Mouse (Mus musculus): Measurements from ENCODE around the gene Vasp. TPM values are rescaled to one million over a fixed set of nuclear protein-coding genes. Genes with fewer than 3 reads are reported as not detected.

The Vasp gene
- polyA plus RNA-seq, 1 experiment from 2014 or later, result 108 TPM

DNA sequence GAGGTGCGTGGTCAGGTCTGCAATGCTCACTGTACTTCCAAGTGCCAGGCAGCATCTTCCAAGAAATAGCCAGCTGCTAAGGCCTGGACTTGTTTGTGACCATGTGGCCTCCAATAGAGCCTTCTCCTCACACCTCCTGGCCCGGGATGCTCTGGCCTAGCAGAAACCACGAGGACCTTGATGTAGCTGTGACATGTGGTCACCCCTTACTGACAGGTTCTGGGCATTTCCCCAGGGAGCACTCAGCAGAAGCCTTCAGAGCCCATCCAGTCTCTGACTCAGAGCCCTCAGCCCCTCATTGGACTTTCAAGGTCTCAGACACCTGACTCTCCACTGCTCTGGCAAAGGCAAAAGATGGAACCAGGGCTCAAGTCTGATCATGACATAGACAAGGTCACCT, 26.5 kb downstream of the Vasp start:
- WGBS, result 90% methylated on average over 3 of the region's 3 CpGs

DNA sequence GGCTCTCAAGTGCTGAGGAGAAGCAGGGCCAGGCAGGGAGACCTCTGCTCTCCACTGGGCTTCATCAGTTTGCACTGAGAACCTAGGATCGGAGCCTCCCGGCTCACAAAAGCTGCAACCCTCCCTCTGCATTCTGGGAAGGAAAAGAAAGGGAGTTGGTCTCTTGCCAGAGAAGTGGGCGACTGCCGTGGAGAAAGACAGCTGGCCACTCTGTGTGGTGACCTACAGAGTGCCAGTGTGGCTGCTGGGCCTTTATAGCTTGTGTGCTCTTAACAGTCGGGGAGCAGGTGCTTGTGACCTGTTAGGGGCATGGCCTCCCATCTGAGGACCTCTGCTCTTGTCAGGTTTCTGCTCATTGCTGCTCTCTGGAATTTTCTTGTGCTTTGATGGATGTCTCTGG, 27.8 kb downstream of the Vasp start:
- no peak overlapping the region for H3K9ac ChIP-seq (ENCODE audit: low read length)
- no peak for TF ChIP-seq EP300 (optimal IDR thresholded peaks at IDR 0.05)
- TF ChIP-seq CTCF (IDR thresholded peaks at IDR 0.05; ENCODE audit: low read depth), result no peak
- no peaks in the 10 kb centered on the region for H3K27me3 ChIP-seq (ENCODE audit: control insufficient read depth, insufficient read depth, low read length)
- DNase-seq (ENCODE audit: low spot score) (no peak), ATAC-seq (ENCODE audit: low FRiP score, low TSS enrichment) (no peak)
- H3K27ac ChIP-seq (replicated peaks), result no peak overlapping the region
- no peak overlapping the region for H3K4me3 ChIP-seq (ENCODE audit: low read depth, low read length)
- WGBS, result 64% methylated on average over 5 of the region's 5 CpGs
- peaks cover 4% of the 10 kb centered on the region; the same call in 1 of the 2 replicates for H3K36me3 ChIP-seq (ENCODE audit: control insufficient read depth, insufficient read depth, low read length)
- no peaks in the 10 kb centered on the region for H3K9me3 ChIP-seq (ENCODE audit: control insufficient read depth, low read length)
- 0 out of 2 replicates have a peak, but pooled peaks cover 2% of the 10 kb centered on the region for H3K4me1 ChIP-seq (replicated peaks; ENCODE audit: control insufficient read depth, insufficient read depth)
- no peak overlapping the region for H3K4me2 ChIP-seq (replicated peaks; ENCODE audit: low read depth)

More for the DNA sequence above, 26.5 kb downstream of the Vasp start:
- H3K4me3 ChIP-seq (ENCODE audit: low read depth, low read length), result no peak overlapping the region
- no peak overlapping the region for H3K27ac ChIP-seq (replicated peaks)
- peaks cover 4% of the 10 kb centered on the region; the same call in 1 of the 2 replicates for H3K36me3 ChIP-seq (ENCODE audit: control insufficient read depth, insufficient read depth, low read length)
- H3K4me1 ChIP-seq (replicated peaks; ENCODE audit: control insufficient read depth, insufficient read depth), result no peaks in the 10 kb centered on the region
- no peak overlapping the region for H3K4me2 ChIP-seq (replicated peaks; ENCODE audit: low read depth)
- no peak overlapping the region for H3K9ac ChIP-seq (ENCODE audit: low read length)
- no peak for DNase-seq (ENCODE audit: low spot score)
- H3K9me3 ChIP-seq (ENCODE audit: control insufficient read depth, low read length), result no peaks in the 10 kb centered on the region
- TF ChIP-seq CTCF (IDR thresholded peaks at IDR 0.05; ENCODE audit: low read depth), result no peak
- no peaks in the 10 kb centered on the region for H3K27me3 ChIP-seq (ENCODE audit: control insufficient read depth, insufficient read depth, low read length)
- no peak for ATAC-seq (ENCODE audit: low FRiP score, low TSS enrichment)

DNA sequence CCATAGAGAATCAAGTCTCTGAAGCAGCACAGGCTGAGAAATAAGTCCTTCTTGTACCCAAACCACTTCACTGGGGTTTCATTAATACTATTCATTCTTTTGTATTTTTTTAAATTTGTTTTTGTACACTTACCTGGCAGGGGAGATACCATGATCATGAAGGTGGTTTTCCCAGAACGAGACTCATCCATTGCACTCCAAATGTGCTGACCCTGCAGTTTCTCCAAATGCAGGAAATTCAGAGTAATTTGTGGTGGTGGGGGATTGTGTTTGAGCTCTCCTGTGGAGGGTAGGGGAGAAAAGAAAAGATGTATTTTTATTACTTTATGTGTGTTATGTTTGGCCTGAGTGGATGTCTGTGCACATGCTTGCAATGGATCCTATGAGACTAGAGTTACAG, 29.6 kb downstream of the Vasp start:
- no peaks in the 10 kb centered on the region for H3K9me3 ChIP-seq (ENCODE audit: control insufficient read depth, low read length)
- H3K36me3 ChIP-seq (ENCODE audit: control insufficient read depth, insufficient read depth, low read length), result peaks cover 1% of the 10 kb centered on the region; the same call in 1 of the 2 replicates
- no peak overlapping the region for H3K4me3 ChIP-seq (ENCODE audit: low read depth, low read length)
- TF ChIP-seq CTCF (IDR thresholded peaks at IDR 0.05; ENCODE audit: low read depth), result no peak
- TF ChIP-seq EP300 (optimal IDR thresholded peaks at IDR 0.05), result no peak
- H3K4me2 ChIP-seq (replicated peaks; ENCODE audit: low read depth), result no peak overlapping the region
- WGBS, result 78% methylated on average over 1 of the region's 1 CpGs
- DNase-seq (ENCODE audit: low spot score) (no peak), ATAC-seq (ENCODE audit: low FRiP score, low TSS enrichment) (no peak)
- H3K27me3 ChIP-seq (ENCODE audit: control insufficient read depth, insufficient read depth, low read length), result no peaks in the 10 kb centered on the region
- H3K4me1 ChIP-seq (replicated peaks; ENCODE audit: control insufficient read depth, insufficient read depth), result 0 out of 2 replicates have a peak, but pooled peaks cover 2% of the 10 kb centered on the region
- no peak overlapping the region for H3K9ac ChIP-seq (ENCODE audit: low read length)
- no peak overlapping the region for H3K27ac ChIP-seq (replicated peaks)

DNA sequence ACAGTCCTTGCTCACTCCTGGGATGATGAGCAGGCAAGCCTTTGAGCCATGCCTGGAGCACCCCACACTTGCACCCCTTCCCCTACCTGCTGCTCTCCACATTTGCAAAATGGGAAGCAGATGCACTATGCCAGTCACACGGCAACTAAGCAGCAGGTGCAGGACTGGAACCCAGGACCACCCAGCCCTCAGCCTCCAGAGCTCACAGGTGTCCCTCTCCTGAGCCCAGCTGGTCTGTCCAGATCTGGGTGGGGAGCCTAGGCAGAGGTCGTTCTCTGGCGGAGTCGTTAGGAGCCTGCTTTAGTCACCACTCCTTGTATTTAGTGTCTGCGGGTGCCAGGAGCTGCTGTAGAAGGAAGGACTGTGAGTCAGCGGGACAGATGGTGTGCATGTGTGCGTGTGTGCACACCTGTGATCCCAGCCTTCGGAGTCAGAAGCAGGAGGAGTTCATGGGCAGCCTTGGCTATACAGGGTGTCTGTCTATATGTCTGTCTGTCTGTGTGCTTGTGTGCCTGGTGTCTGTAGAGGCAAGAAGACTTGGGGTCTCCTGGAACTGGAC, 30.6 kb downstream of the Vasp start:
- no peaks in the 10 kb centered on the region for H3K36me3 ChIP-seq (ENCODE audit: control insufficient read depth, insufficient read depth, low read length)
- ATAC-seq (ENCODE audit: low FRiP score, low TSS enrichment), result peak; percentile 74
- H3K27me3 ChIP-seq (ENCODE audit: control insufficient read depth, insufficient read depth, low read length), result no peaks in the 10 kb centered on the region
- 63% methylated on average over 8 of the region's 8 CpGs for WGBS
- H3K9me3 ChIP-seq (ENCODE audit: control insufficient read depth, low read length), result no peaks in the 10 kb centered on the region
- no peak overlapping the region for H3K9ac ChIP-seq (ENCODE audit: low read length)
- H3K27ac ChIP-seq (replicated peaks), result peak overlapping the region; percentile 49
- TF ChIP-seq CTCF (IDR thresholded peaks at IDR 0.05; ENCODE audit: low read depth), result no peak
- TF ChIP-seq EP300 (optimal IDR thresholded peaks at IDR 0.05), result no peak
- H3K4me2 ChIP-seq (replicated peaks; ENCODE audit: low read depth), result no peak overlapping the region
- no peak overlapping the region for H3K4me3 ChIP-seq (ENCODE audit: low read depth, low read length)
- H3K4me1 ChIP-seq (replicated peaks; ENCODE audit: control insufficient read depth, insufficient read depth), result 0 out of 2 replicates have a peak, but pooled peaks cover 2% of the 10 kb centered on the region
- peak; percentile 54 for DNase-seq (ENCODE audit: low spot score)

DNA sequence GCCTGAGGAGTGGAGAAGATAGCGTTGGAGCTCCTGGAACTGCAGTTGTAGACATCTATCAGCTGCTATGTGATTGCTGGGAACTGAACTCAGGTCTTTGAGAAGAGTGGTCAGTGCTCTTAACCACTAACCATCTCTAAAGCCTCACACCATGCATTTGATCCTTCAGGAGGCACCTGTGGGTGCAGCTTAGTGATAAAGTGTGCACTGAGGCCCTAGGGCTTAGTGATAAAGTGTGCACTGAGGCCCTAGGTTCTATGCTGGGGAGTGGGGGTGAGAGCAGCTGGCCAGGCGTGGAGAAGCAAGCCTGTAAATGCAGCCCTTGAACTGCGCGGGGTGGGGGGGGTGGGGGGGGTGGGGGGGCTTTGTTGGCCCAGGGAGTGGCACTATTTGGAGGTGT, 31.6 kb downstream of the Vasp start:
- ATAC-seq (ENCODE audit: low FRiP score, low TSS enrichment), result no peak
- WGBS, result 39% methylated on average over 4 of the region's 4 CpGs

DNA sequence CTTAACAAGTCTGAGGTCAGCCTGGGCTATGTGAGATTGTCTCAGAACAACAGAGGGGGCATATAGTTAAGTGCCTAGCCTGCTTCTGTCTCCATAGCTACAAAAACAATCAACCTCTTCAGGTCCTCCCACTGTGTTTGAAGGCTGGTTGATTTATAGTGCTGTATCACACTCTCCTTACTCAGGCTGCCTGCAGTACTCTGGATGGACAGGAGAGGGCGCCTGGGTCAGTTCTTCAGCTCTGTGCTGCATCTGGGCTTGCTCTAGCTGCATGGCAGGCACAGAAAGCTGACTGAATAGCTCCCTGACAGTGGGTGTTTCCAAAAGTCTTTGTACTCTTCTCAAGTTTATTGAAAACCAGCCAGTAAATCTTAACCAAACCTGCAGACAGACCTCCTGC, 32.2 kb downstream of the Vasp start:
- no peaks in the 10 kb centered on the region for H3K9me3 ChIP-seq (ENCODE audit: control insufficient read depth, low read length)
- ATAC-seq (ENCODE audit: low FRiP score, low TSS enrichment) (peak; percentile 85), DNase-seq (ENCODE audit: low spot score) (peak; percentile 93)
- no peaks in the 10 kb centered on the region for H3K27me3 ChIP-seq (ENCODE audit: control insufficient read depth, insufficient read depth, low read length)
- WGBS, result 0% methylated on average over 1 of the region's 1 CpGs
- no peak overlapping the region for H3K4me2 ChIP-seq (replicated peaks; ENCODE audit: low read depth)
- TF ChIP-seq EP300 (optimal IDR thresholded peaks at IDR 0.05) (no peak), CTCF (IDR thresholded peaks at IDR 0.05; ENCODE audit: low read depth) (peak; percentile 97)
- H3K4me3 ChIP-seq (ENCODE audit: low read depth, low read length), result no peak overlapping the region
- 0 out of 2 replicates have a peak, but pooled peaks cover 2% of the 10 kb centered on the region for H3K4me1 ChIP-seq (replicated peaks; ENCODE audit: control insufficient read depth, insufficient read depth)
- H3K36me3 ChIP-seq (ENCODE audit: control insufficient read depth, insufficient read depth, low read length), result peaks cover 4% of the 10 kb centered on the region; the same call in 1 of the 2 replicates
- H3K9ac ChIP-seq (ENCODE audit: low read length), result no peak overlapping the region
- peak overlapping the region; percentile 56 for H3K27ac ChIP-seq (replicated peaks)

More for the DNA sequence above, 31.6 kb downstream of the Vasp start:
- Histone ChIP-seq H3K4me1 (replicated peaks; ENCODE audit: control insufficient read depth, insufficient read depth) (0 out of 2 replicates have a peak, but pooled peaks cover 2% of the 10 kb centered on the region), H3K27me3 (ENCODE audit: control insufficient read depth, insufficient read depth, low read length) (no peaks in the 10 kb centered on the region), H3K9ac (ENCODE audit: low read length) (no peak overlapping the region), H3K4me3 (ENCODE audit: low read depth, low read length) (no peak overlapping the region), H3K4me2 (replicated peaks; ENCODE audit: low read depth) (no peak overlapping the region), H3K9me3 (ENCODE audit: control insufficient read depth, low read length) (no peaks in the 10 kb centered on the region), H3K27ac (replicated peaks) (peak overlapping the region; percentile 56), H3K36me3 (ENCODE audit: control insufficient read depth, insufficient read depth, low read length) (peaks cover 4% of the 10 kb centered on the region; the same call in 1 of the 2 replicates)
- DNase-seq (ENCODE audit: low spot score), result no peak
- TF ChIP-seq CTCF (IDR thresholded peaks at IDR 0.05; ENCODE audit: low read depth) (no peak), EP300 (optimal IDR thresholded peaks at IDR 0.05) (no peak)
